Mouse (Mus musculus): ENCODE results near the gene Lcn4. TPM values are rescaled to one million over a fixed set of nuclear protein-coding genes. Genes with fewer than 3 reads are reported as not detected.

Lcn4 gene
- polyA plus RNA-seq, 1 experiment from 2014 or later: not detected

- Histone ChIP-seq H3K9ac (no peak overlapping the region), H3K4me3 (no peak overlapping the region), H3K36me3 (peaks cover 35% of the 10 kb centered on the region), H3K27ac (no peak overlapping the region), H3K4me1 (peaks cover 29% of the 10 kb centered on the region), H3K27me3 (no peaks in the 10 kb centered on the region), H3K4me2 (no peak overlapping the region), H3K9me3 (no peaks in the 10 kb centered on the region)
- WGBS: 75% methylated on average over 16 of the region's 16 CpGs
- ATAC-seq (ENCODE audit: borderline replicate concordance, extremely low read depth, low FRiP score, low TSS enrichment): no peak
Observed at GRCm38 (mm10) chr2:26632541-26633395, 38.3 kb downstream of the Lcn4 start.

GRCm38 (mm10) chr2:26628792-26629437, 42.2 kb downstream of the Lcn4 start:
- ATAC-seq (ENCODE audit: borderline replicate concordance, extremely low read depth, low FRiP score, low TSS enrichment): peak; percentile 53
- H3K4me3 ChIP-seq: peak overlapping the region; percentile 58
- H3K27me3 ChIP-seq: no peaks in the 10 kb centered on the region

GRCm38 (mm10) chr2:26627921-26628739, 43.0 kb downstream of the Lcn4 start, which contains the start of gene Fam69b:
TSS of gene Fam69b (plus strand) at chr2:26628457.
- WGBS: under 1% methylated on average over 59 of the region's 70 CpGs
- ATAC-seq (ENCODE audit: borderline replicate concordance, extremely low read depth, low FRiP score, low TSS enrichment): peak; percentile 34; the same call in 1 of the 2 replicates
- Histone ChIP-seq H3K4me3 (peak within 1 kb of the TSS; percentile 58), H3K4me1 (peaks cover 24% of the 10 kb centered on the region), H3K27ac (no peak within 1 kb of the TSS), H3K4me2 (peak within 1 kb of the TSS; percentile 99), H3K9me3 (no peaks in the 10 kb centered on the region), H3K9ac (peak within 1 kb of the TSS; percentile 79), H3K36me3 (no peaks in the 10 kb centered on the region), H3K27me3 (no peaks in the 10 kb centered on the region)

More at GRCm38 (mm10) chr2:26628792-26629437, 42.2 kb downstream of the Lcn4 start:
- no peaks in the 10 kb centered on the region for H3K36me3 ChIP-seq
- peak overlapping the region; percentile 79 for H3K9ac ChIP-seq
- peak overlapping the region; percentile 99 for H3K4me2 ChIP-seq
- no peaks in the 10 kb centered on the region for H3K9me3 ChIP-seq
- H3K4me1 ChIP-seq: peaks cover 24% of the 10 kb centered on the region
- WGBS: 25% methylated on average over 5 of the region's 5 CpGs
- H3K27ac ChIP-seq: no peak overlapping the region

- no peak overlapping the region for H3K4me2 ChIP-seq
- H3K27me3 ChIP-seq: no peaks in the 10 kb centered on the region
- H3K4me3 ChIP-seq: no peak overlapping the region
- no peak overlapping the region for H3K27ac ChIP-seq
- peaks cover 24% of the 10 kb centered on the region for H3K4me1 ChIP-seq
- WGBS: 50% methylated on average over 3 of the region's 3 CpGs
- ATAC-seq (ENCODE audit: borderline replicate concordance, extremely low read depth, low FRiP score, low TSS enrichment): no peak
- no peaks in the 10 kb centered on the region for H3K9me3 ChIP-seq
- H3K36me3 ChIP-seq: no peaks in the 10 kb centered on the region
- no peak overlapping the region for H3K9ac ChIP-seq
Observed at GRCm38 (mm10) chr2:26626081-26626480, 45.0 kb downstream of the Lcn4 start.

GRCm38 (mm10) chr2:26625419-26625818, 45.7 kb downstream of the Lcn4 start:
- Histone ChIP-seq H3K4me3 (no peak overlapping the region), H3K27ac (no peak overlapping the region), H3K4me1 (peaks cover 24% of the 10 kb centered on the region), H3K4me2 (no peak overlapping the region), H3K9ac (no peak overlapping the region), H3K27me3 (no peaks in the 10 kb centered on the region), H3K9me3 (no peaks in the 10 kb centered on the region), H3K36me3 (no peaks in the 10 kb centered on the region)
- ATAC-seq (ENCODE audit: borderline replicate concordance, extremely low read depth, low FRiP score, low TSS enrichment): no peak
- 75% methylated on average over 3 of the region's 3 CpGs for WGBS

GRCm38 (mm10) chr2:26622984-26623383, 48.1 kb downstream of the Lcn4 start:
- Histone ChIP-seq H3K4me3 (no peak overlapping the region), H3K36me3 (no peaks in the 10 kb centered on the region), H3K27ac (no peak overlapping the region), H3K4me1 (0 out of 2 replicates have a peak, but pooled peaks cover 4% of the 10 kb centered on the region), H3K9ac (no peak overlapping the region), H3K9me3 (no peaks in the 10 kb centered on the region), H3K4me2 (no peak overlapping the region), H3K27me3 (peaks cover 6% of the 10 kb centered on the region; the same call in 1 of the 2 replicates)
- no peak for ATAC-seq (ENCODE audit: borderline replicate concordance, extremely low read depth, low FRiP score, low TSS enrichment)
- WGBS: 56% methylated on average over 5 of the region's 5 CpGs

GRCm38 (mm10) chr2:26621246-26621645, 49.8 kb downstream of the Lcn4 start:
- peaks cover 6% of the 10 kb centered on the region; the same call in 1 of the 2 replicates for H3K27me3 ChIP-seq
- H3K27ac ChIP-seq: no peak overlapping the region
- no peaks in the 10 kb centered on the region for H3K9me3 ChIP-seq
- H3K9ac ChIP-seq: no peak overlapping the region
- no peaks in the 10 kb centered on the region for H3K36me3 ChIP-seq
- no peak overlapping the region for H3K4me3 ChIP-seq
- no peak overlapping the region for H3K4me2 ChIP-seq
- WGBS: 39% methylated on average over 2 of the region's 2 CpGs
- ATAC-seq (ENCODE audit: borderline replicate concordance, extremely low read depth, low FRiP score, low TSS enrichment): no peak
- no peaks in the 10 kb centered on the region for H3K4me1 ChIP-seq

GRCm38 (mm10) chr2:26617928-26618327, 53.2 kb downstream of the Lcn4 start:
- Histone ChIP-seq H3K4me2 (no peak overlapping the region), H3K9ac (no peak overlapping the region), H3K27me3 (peaks cover 6% of the 10 kb centered on the region; the same call in 1 of the 2 replicates), H3K4me1 (no peaks in the 10 kb centered on the region), H3K27ac (no peak overlapping the region), H3K9me3 (no peaks in the 10 kb centered on the region), H3K4me3 (no peak overlapping the region), H3K36me3 (no peaks in the 10 kb centered on the region)
- no peak for ATAC-seq (ENCODE audit: borderline replicate concordance, extremely low read depth, low FRiP score, low TSS enrichment)
- 43% methylated on average over 7 of the region's 7 CpGs for WGBS

Other genes with a start within 250 kb of the Lcn4 start
- 18.2 and 21.3 TPM in 2 replicates for gene Sec16a, start 226.1 kb downstream of the Lcn4 start, polyA plus RNA-seq (2015; fragmentation: Nextera tagmentation; extraction: Ambion mirVana)
- 22.1 and 23.9 TPM in 2 replicates for gene Notch1, start 154.6 kb downstream of the Lcn4 start, polyA plus RNA-seq (2015; fragmentation: Nextera tagmentation; extraction: Ambion mirVana)
- gene Egfl7, start 91.3 kb downstream of the Lcn4 start, polyA plus RNA-seq (2015; fragmentation: Nextera tagmentation; extraction: Ambion mirVana): 339 and 341 TPM in 2 replicates
- gene Gm20532, start 84.6 kb downstream of the Lcn4 start, polyA plus RNA-seq (2015; fragmentation: Nextera tagmentation; extraction: Ambion mirVana): not detected in 2 replicates
- 39.1 and 41.1 TPM in 2 replicates for gene Agpat2, start 66.9 kb downstream of the Lcn4 start, polyA plus RNA-seq (2015; fragmentation: Nextera tagmentation; extraction: Ambion mirVana)
- gene Fam69b, start 42.8 kb downstream of the Lcn4 start, polyA plus RNA-seq (2015; fragmentation: Nextera tagmentation; extraction: Ambion mirVana): 21.8 and 23.5 TPM in 2 replicates
- gene Abo, start 193.7 kb upstream of the Lcn4 start, polyA plus RNA-seq (2015; fragmentation: Nextera tagmentation; extraction: Ambion mirVana): not detected in 2 replicates
- 26.2 and 27.3 TPM in 2 replicates for gene Surf6, start 231.6 kb upstream of the Lcn4 start, polyA plus RNA-seq (2015; fragmentation: Nextera tagmentation; extraction: Ambion mirVana)
- 52.0 and 53.7 TPM in 2 replicates for gene Med22, start 239.4 kb upstream of the Lcn4 start, polyA plus RNA-seq (2015; fragmentation: Nextera tagmentation; extraction: Ambion mirVana)
- gene Rpl7a, start 239.5 kb upstream of the Lcn4 start, polyA plus RNA-seq (2015; fragmentation: Nextera tagmentation; extraction: Ambion mirVana): 614 and 640 TPM in 2 replicates
- gene Surf2, start 245.1 kb upstream of the Lcn4 start, polyA plus RNA-seq (2015; fragmentation: Nextera tagmentation; extraction: Ambion mirVana): 37.6 and 38.3 TPM in 2 replicates
- gene Surf1, start 245.2 kb upstream of the Lcn4 start, polyA plus RNA-seq (2015; fragmentation: Nextera tagmentation; extraction: Ambion mirVana): 52.4 and 56.8 TPM in 2 replicates

All from lung, embryonic 15.5 days (tissue).